Mouse (Mus musculus): ENCODE results near the gene Prdx5.

The Prdx5 gene

DNA sequence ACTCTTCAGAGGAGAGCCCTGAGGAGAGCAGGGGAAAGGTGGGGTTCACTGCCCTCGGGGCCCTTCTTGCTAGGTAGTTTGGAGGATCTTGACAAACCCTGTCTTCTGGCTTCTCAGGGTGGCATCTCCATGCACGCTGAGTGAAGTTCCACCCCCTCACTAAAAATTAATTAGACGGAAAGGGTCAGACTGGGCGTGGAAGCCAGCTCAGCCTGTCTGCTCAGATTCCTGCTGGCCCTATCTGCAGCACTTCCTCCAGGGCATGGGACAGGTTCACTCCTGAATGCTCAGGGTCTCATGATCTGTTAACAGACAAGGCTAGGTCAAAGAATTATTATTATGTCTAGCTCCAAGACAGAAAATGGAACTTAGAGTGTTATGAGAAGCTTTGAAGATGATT, 17.4 kb downstream of the Prdx5 start:
- in situ Hi-C loops (cut with MseI, MboI): no loop called here

DNA sequence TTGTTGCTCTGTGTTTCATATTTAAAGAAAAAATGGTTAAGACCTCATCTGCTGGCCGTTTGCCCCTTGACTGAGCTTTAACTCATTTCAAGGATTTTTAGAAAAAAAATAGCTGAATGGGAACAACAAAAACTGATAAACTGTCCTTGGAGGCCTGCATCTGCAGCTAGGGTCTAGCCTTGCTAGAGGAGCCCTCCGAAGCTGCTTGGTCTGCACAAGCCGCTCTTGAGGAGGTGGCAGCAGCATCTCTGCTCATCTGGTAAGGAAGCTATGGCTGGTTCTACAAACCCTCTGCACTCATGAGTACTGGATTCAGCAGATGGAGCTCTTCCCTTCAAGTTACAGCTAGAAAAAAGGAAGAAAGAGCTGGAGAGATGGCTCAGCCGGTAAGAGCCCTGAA, 31.9 kb downstream of the Prdx5 start:
- in situ Hi-C loops (cut with MseI, MboI): no loop called here

DNA sequence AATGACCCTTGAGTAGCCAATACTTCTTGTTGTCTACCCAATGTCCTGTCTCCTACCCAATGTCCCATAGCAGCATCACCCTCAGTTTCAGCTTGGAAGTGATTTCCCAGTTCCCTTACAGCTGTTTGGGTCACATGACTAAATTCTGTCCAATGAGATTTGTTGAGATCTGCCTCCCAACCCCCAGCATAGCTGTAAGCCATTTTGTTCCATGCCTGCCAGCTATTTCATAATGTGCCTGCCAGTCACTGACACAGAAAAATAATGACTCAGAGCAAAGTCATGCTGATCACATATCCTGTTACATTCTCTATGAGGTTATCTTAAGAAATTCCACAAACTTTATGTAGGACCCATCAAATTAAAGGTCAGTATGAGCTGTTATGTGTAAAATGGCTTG, 33.1 kb downstream of the Prdx5 start:
- in situ Hi-C loops (cut with MseI, MboI): no loop called here

DNA sequence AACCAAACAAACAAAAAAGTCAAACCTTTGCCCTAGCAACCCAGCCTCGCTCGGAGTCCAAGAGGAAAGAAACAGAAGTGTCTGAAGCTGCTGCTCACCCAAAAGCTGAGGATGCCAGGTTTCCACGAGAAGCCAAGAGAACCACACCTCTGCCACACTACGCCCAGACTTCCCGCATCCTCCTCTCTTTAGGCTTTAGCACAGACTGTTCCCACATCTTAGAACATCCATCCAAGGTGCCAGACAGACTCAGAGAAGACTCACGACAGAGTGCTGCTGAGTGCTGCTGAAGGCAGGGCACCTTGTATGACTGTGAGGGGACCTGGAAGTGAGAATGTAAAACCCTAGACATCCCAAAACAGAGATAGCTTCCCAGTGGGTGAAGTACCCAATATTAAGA, 34.1 kb downstream of the Prdx5 start:
- in situ Hi-C loops (cut with MseI, MboI): no loop called here

DNA sequence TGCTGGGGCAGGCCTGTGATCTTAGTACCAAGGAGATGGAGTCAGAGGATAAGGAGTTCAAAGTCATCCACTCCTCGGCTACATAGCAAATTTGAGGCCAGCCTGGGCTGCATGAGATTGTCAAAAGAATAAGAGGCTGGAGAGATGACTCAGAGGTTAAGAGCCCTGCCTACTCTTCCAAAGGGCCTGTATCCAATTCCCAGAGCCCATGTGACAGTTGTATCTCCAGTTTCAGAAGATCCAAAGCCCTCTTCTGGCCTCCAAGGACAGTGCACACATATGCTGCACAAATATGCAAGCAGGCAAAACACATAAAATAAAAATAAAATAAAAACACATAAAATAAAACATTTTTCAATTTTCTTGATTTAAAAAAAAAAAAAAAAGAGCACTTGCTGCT, 35.6 kb downstream of the Prdx5 start:
- in situ Hi-C loops (cut with MseI, MboI): no loop called here

DNA sequence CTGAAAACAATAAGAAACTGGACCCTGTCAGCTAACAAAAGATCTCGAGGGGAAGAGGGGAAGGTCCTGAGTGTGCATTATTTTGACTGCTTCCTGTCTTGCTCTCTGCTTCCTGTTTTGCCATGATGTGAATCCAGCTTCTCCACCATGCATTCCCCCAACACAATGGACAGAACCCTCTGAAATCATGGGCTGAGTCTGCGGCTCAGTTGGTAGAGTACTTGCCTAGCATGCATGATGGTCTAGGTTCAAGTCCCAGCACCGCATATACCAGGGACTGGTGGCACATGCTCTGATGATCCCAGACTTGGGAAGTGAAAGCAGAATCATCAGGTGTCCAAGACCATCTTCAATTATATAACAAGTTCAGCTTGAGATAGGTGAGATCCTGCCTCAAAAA, 37.2 kb downstream of the Prdx5 start:
- in situ Hi-C loops (cut with MseI, MboI): no loop called here

DNA sequence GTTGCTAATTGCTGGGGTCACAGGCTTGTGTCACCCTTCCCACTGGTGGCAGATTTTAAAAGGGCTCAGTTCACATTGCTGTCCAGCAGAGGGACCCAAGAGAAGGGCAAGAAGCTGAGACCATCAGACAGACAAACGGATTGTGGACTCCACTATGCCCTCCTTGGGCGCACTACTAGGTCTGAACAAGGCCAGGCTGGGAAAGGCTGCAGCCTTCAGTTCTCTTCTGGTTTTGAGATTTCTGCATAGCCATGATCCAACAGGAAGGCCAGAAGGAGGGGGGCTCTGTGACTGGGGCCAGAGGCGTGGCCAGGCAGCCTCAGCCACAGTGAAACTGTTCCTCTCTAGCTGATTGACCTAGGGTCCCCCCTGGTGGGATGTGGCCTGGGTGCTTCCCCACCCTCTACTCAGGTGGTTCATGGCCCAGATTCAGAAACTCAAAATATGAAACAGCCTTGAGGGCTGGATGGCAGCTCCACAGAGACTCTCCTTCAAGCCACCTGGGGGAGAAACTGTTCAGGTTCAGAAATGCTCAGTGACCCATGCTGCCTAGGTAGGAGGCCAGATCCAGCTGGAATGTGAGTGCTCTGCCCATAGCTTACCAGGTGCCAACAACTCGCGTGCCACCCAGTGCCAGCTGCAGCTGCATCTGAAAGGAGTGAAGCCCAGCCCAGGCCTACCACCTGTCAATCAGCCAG, 38.2 kb downstream of the Prdx5 start:
- in situ Hi-C loops (cut with MseI, MboI): no loop called here

DNA sequence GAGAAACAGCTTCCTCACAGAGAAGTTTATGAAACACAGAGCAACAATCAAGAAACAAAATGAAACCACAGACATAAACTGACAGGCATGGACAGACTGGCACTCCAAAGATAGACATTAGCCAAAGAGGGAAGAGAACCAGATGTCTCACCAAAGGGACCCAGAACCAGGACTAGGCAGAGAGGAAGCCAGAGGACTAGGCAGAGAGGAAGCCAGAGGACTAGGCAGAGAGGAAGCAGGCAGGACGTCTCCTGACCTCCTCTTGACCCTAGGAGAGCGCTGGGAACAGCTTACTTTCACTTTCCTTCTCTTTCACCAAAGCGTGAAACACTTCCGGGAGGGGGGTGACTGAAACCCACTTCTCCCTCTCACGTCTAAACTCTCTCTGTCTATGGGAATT, 40.6 kb downstream of the Prdx5 start:
- in situ Hi-C loops (cut with MseI, MboI): no loop called here

DNA sequence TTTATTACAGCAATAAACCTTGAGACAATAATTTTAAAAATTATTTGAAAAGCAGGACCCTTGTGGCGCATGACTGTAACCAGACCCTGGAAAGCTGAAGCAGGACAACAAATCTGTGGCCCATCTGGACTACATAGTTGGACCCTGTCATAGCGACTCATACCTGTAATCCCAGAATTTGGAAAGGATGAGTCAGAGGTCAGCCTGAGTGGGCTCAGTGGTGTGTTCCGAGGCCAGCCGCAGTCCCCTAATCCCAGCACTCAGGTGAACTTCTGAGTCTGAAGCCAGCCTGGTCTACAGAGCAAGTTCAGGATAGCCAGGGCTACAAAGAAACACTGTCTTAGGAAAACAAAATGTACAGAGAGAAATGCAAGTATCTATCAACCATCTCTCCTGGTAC, 48.5 kb downstream of the Prdx5 start:
- in situ Hi-C loops (cut with MseI, MboI): no loop called here

DNA sequence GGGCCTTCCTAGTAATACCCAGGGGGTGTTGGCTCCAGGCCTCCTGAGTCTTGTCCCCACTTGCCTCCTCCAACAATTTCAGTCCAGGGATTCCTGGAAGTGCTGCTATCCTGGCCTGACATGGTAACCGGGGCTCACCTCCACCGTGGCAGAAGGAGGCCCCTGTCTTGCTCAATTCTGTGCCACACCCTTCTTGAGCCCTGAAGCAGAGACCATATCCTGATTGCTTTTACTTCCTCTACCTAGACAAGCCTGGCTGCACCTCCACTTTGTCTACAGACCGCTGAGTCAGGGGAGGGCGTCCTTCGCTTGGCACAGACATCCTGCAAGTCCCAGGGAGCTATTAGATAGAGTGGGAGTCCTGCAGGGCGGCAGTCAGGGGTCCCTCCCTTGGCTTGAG, 49.2 kb downstream of the Prdx5 start:
- in situ Hi-C loops (cut with MseI, MboI): no loop called here

DNA sequence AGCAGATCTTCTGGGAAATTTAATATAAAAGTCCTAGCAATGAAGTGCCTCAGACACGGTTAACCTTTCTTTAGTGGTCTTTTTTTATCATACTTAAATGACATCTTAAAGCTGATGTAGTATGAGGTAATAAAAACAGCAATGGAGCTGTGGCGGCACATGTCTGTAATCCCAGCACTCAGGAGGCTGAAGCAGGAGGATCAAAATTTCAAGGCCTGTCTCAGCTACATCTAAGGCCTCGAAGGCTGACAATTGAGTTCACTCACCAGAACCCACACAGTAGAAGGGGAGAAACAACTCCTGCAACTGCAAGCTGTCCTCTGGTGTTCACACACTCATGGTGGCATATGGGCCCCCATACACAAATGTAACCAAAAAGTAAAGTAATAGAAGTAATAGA, 49.9 kb downstream of the Prdx5 start:
- in situ Hi-C loops (cut with MseI, MboI): no loop called here

DNA sequence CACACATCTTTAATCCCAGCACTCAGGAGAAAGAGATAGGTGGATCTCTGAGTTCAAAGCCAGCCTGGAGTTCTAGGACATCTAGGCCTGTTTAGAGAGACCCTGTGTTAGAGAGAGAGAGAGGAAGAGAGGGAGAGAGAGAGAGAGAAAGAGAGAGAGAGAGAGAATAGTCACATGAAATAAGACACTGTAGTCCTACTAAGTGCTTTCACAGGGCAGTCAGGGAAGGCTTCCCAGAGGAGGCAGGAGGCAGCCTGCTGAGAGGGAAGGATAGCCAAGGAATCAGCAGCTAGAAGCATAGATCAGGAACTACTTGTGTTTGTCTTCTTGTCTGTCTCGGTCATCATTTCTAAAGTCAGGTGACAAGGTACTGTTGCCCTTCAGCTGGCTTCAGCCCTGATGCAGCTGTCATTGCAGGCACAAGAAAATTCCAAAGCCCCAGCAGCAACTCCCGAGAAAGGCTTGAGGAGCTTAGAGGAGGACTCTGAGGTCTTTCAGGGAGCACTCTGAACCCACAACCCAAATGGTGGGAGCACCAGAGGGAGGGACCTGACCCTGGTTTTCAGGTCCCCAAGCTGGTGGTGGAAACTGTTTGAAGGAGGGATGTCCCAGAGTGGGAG, 50.8 kb downstream of the Prdx5 start:
- in situ Hi-C loops (cut with MseI, MboI): no loop called here

DNA sequence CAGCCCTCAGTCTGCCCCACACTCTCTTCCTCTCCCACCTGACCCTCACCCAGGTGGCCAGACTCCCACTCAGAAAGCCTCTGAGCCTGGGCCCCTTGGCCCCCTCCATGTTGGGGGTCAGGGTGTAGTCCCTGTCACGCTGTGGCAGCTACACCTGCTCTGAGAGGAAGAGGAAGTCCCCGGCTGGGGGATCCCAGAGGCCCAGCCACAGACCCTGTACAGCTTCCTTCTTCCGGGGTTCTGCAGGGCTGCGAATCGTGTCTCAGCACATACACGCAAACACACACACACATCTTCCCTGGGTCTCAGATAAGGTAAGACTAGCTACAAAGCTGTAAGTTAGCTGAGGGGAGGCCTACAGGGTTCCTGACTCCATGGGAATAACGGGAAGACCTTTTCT, 51.9 kb downstream of the Prdx5 start, which contains the start of gene Ccdc88b:
Gene Ccdc88b, minus strand, starts transcription at position 181 of the 400 bp plus-strand sequence.
- in situ Hi-C loops (cut with MseI, MboI): no loop called here

DNA sequence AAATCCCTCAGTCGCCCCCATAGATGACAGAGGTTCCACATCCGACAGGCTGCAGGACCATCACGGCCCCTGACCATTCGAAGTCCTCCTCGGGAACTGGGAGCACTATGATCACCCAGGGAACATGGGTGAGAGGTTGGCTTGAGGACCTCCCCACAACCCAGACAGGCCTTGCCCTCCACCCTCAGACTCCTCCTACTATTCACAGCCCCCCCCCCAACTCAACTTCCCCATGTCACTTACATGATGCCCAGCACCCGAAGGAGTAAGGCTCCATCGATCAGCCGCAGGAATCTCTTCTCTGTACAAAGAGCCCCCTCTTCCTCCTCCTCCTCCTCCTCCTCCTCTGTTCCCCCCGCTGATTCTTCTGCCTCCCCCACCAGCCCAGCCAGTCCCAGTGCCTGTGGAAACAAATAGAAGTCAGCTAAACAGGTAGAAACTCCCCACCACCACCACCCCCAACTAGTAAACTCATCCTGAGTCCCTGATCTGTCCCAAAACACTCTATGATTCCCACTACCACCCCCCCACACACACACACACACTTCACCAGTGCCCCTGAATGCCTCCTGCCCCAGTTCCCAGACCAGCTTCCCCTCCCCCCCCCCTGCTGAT, 52.4 kb downstream of the Prdx5 start:
- in situ Hi-C loops (cut with MseI, MboI): no loop called here

DNA sequence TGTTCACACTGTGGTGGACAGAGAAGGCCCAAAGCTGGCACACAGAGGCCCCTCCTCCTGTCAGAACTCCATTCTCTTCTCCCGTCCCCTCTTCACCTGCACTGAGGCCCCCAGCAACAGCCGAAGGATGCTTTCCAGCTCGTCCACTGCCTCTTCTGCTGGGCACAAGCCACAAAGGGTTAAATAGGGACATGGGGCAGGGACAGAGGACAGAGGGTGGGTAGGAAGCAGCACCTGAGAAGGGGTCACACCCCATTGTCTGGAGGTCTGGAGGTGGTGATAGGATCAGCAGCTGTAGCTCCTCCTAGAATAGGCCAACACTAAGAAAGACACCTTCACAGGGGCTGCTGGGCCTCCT, 52.9 kb downstream of the Prdx5 start:
- in situ Hi-C loops (cut with MseI, MboI): no loop called here
